Mouse (Mus musculus): ENCODE measurements at regions not wholly inside any gene's neighbourhood (a gene's known extent, or its start where the extent isn't known, plus 50 kb on each side); places are given as distances from the start of the nearest gene placed in this dataset.

GRCm38 (mm10) chr13:92988600-92988999 lies 144.0 kb downstream of the Mtx3 start:
- H3K4me3 ChIP-seq (replicated peaks) = no peak overlapping the region
- no peaks in the 10 kb centered on the region for H3K27me3 ChIP-seq
- H3K4me1 ChIP-seq = 0 out of 2 replicates have a peak, but pooled peaks cover 3% of the 10 kb centered on the region
- no peak overlapping the region for H3K9ac ChIP-seq
- WGBS = 58% methylated on average over 9 of the region's 9 CpGs
- H3K27ac ChIP-seq = no peak overlapping the region
- H3K4me2 ChIP-seq = no peak overlapping the region
- no peaks in the 10 kb centered on the region for H3K36me3 ChIP-seq (replicated peaks)
- no peaks in the 10 kb centered on the region for H3K9me3 ChIP-seq
- ATAC-seq (ENCODE audit: low FRiP score) = no peak

GRCm38 (mm10) chr13:92990316-92991206 lies 146.0 kb downstream of the Mtx3 start:
- Histone ChIP-seq H3K27ac (no peak overlapping the region), H3K27me3 (no peaks in the 10 kb centered on the region), H3K4me1 (0 out of 2 replicates have a peak, but pooled peaks cover 3% of the 10 kb centered on the region), H3K9me3 (no peaks in the 10 kb centered on the region), H3K4me3 (replicated peaks) (no peak overlapping the region), H3K9ac (no peak overlapping the region), H3K4me2 (no peak overlapping the region), H3K36me3 (replicated peaks) (no peaks in the 10 kb centered on the region)
- ATAC-seq (ENCODE audit: low FRiP score) = no peak
- 83% methylated on average over 14 of the region's 14 CpGs for WGBS

Data from forebrain, embryonic 12.5 days (tissue).